Mouse (Mus musculus) cerebellum, adult (tissue): ENCODE measurements around the gene Calhm4.

Source experiments
- ATAC-seq: cut with Nextera tagmentation; 2 replicates; pipeline ENCODE4 v1.9.2; 2017; ENCODE audit warnings: mild to moderate bottlenecking, moderate library complexity, mixed read lengths; ENCODE audit not compliant: insufficient number of reproducible peaks, low FRiP score, low TSS enrichment

The Calhm4 gene

GRCm38 (mm10) chr10:34044210-34044609 is at the start of gene Calhm4:
Gene Calhm4 (minus strand): TSS chr10:34044310.
- no peak for ATAC-seq

- no peak for ATAC-seq
Measured at GRCm38 (mm10) chr10:34091888-34092287, 47.8 kb upstream of the Calhm4 start.

- no peak for ATAC-seq
Measured at GRCm38 (mm10) chr10:34090481-34090880, 46.4 kb upstream of the Calhm4 start.

GRCm38 (mm10) chr10:34089517-34089916 is 45.4 kb upstream of the Calhm4 start:
- ATAC-seq, result no peak

GRCm38 (mm10) chr10:34088515-34088914 is 44.4 kb upstream of the Calhm4 start:
- no peak for ATAC-seq

GRCm38 (mm10) chr10:34086514-34086913 is 42.4 kb upstream of the Calhm4 start:
- no peak for ATAC-seq

- ATAC-seq, result no peak
Measured at GRCm38 (mm10) chr10:34074522-34075200, 30.6 kb upstream of the Calhm4 start.

- ATAC-seq, result no peak
Measured at GRCm38 (mm10) chr10:34071650-34072049, 27.5 kb upstream of the Calhm4 start.

GRCm38 (mm10) chr10:34070999-34071492 is 26.9 kb upstream of the Calhm4 start:
- ATAC-seq, result no peak

GRCm38 (mm10) chr10:34069606-34070005 is 25.5 kb upstream of the Calhm4 start:
- ATAC-seq, result no peak

GRCm38 (mm10) chr10:34066591-34066990 is 22.5 kb upstream of the Calhm4 start:
- ATAC-seq, result no peak

GRCm38 (mm10) chr10:34053987-34054386 is 9.9 kb upstream of the Calhm4 start:
- ATAC-seq, result no peak

- ATAC-seq, result no peak
Measured at GRCm38 (mm10) chr10:34037401-34037800, 6.7 kb downstream of the Calhm4 start, which contains the start of gene Trappc3l. Gene Trappc3l (plus strand): TSS chr10:34037597.

GRCm38 (mm10) chr10:34036587-34036986 is 7.5 kb downstream of the Calhm4 start:
- ATAC-seq, result peak; percentile 86

- ATAC-seq, result peak; percentile 81; the same call in 1 of the 2 replicates
Measured at GRCm38 (mm10) chr10:34033630-34034305, 10.3 kb downstream of the Calhm4 start.

GRCm38 (mm10) chr10:34030322-34030721 is 13.8 kb downstream of the Calhm4 start:
- no peak for ATAC-seq

- ATAC-seq, result peak; percentile 99
Measured at GRCm38 (mm10) chr10:34019302-34020075, 24.6 kb downstream of the Calhm4 start, which contains the start of gene Rwdd1. Gene Rwdd1 (minus strand): TSS chr10:34019624.

GRCm38 (mm10) chr10:34018746-34019301 is 25.3 kb downstream of the Calhm4 start:
- ATAC-seq, result peak; percentile 12

- ATAC-seq, result no peak
Measured at GRCm38 (mm10) chr10:34013241-34013640, 30.9 kb downstream of the Calhm4 start.

GRCm38 (mm10) chr10:34012581-34012980 is 31.5 kb downstream of the Calhm4 start:
- no peak for ATAC-seq
